Mouse (Mus musculus) olfactory bulb, adult 2 months (tissue): ENCODE results near the gene Snrpg.

Experiments used
- CTCF ChIP-seq: fragments of 200-500 bp; IDR thresholded peaks from 2 replicates; pipeline ENCODE4 v1.5.1; 2012; ENCODE audit warnings: low read depth, mild to moderate bottlenecking, low read length, moderate library complexity; ENCODE audit not compliant: insufficient read depth
- POLR2A ChIP-seq: fragments of 200-500 bp; IDR thresholded peaks from 2 replicates; pipeline ENCODE4 v1.6.1; 2012; ENCODE audit warnings: mild to moderate bottlenecking, low read depth, low read length, moderate library complexity; ENCODE audit not compliant: insufficient read depth

- TF ChIP-seq CTCF (no peak), POLR2A (no peak)
These were observed 14.4 kb downstream of the Snrpg start for GRCm38 (mm10) chr6:86385362-86386104.
